Mouse (Mus musculus): ENCODE data around the gene Mrgpre. TPM values are rescaled to one million over a fixed set of nuclear protein-coding genes. Genes with fewer than 3 reads are reported as not detected.
A peak's percentile ranks its signal among the peaks of the same experiment; 100 is the strongest.

Gene Mrgpre
- polyA plus RNA-seq, 1 experiment from 2014 or later: 3.0 TPM

GRCm38 (mm10) chr7:143769461-143769860, 14.8 kb downstream of the Mrgpre start:
- ATAC-seq (ENCODE audit: insufficient number of reproducible peaks, low FRiP score): no peak
- Histone ChIP-seq H3K27me3 (replicated peaks) (peaks cover 40% of the 10 kb centered on the region), H3K36me3 (no peaks in the 10 kb centered on the region), H3K9ac (no peak overlapping the region), H3K4me1 (replicated peaks) (no peaks in the 10 kb centered on the region), H3K4me2 (no peak overlapping the region), H3K4me3 (no peak overlapping the region), H3K9me3 (replicated peaks) (no peaks in the 10 kb centered on the region), H3K27ac (ENCODE audit: poor library complexity, severe bottlenecking) (no peak overlapping the region)
- 50% methylated on average over 1 of the region's 1 CpGs for WGBS

- Histone ChIP-seq H3K9me3 (replicated peaks) (no peaks in the 10 kb centered on the region), H3K4me2 (no peak overlapping the region), H3K27me3 (replicated peaks) (peaks cover 45% of the 10 kb centered on the region), H3K4me3 (no peak overlapping the region), H3K9ac (no peak overlapping the region), H3K36me3 (no peaks in the 10 kb centered on the region), H3K27ac (ENCODE audit: poor library complexity, severe bottlenecking) (no peak overlapping the region), H3K4me1 (replicated peaks) (no peaks in the 10 kb centered on the region)
- no peak for ATAC-seq (ENCODE audit: insufficient number of reproducible peaks, low FRiP score)
- 59% methylated on average over 6 of the region's 6 CpGs for WGBS
Measured at GRCm38 (mm10) chr7:143768267-143768666, 16.0 kb downstream of the Mrgpre start.

DNA sequence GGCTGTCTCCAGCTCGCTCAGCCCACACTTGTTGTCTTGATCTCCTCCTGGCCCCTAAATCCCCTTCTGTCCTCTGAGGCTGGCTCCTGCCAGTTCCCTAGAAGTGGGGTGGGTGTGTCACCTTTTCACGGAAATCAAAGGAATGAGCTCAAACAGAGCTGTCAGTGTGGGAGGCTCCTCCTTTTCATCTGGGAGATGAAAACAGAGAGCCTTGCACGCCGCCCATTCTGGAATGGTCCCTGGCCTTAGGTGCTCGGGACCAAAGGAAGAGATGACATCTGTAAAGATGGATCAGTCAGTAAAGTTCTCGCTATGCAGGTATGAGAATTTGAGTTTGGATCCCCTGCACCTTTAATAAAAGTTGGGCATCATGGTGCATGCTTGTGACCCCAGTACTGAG, 17.4 kb downstream of the Mrgpre start, which contains the start of gene Mrgprg:
Gene Mrgprg, minus strand, starts transcription at position 101 of the 400 bp plus-strand sequence.
- H3K27me3 ChIP-seq (replicated peaks): peaks cover 54% of the 10 kb centered on the region
- 56% methylated on average over 6 of the region's 6 CpGs for WGBS
- ATAC-seq (ENCODE audit: insufficient number of reproducible peaks, low FRiP score): no peak

GRCm38 (mm10) chr7:143764876-143765530, 19.3 kb downstream of the Mrgpre start:
- peaks cover 54% of the 10 kb centered on the region for H3K27me3 ChIP-seq (replicated peaks)
- H3K27ac ChIP-seq (ENCODE audit: poor library complexity, severe bottlenecking): no peak overlapping the region
- no peak overlapping the region for H3K4me3 ChIP-seq
- H3K4me2 ChIP-seq: no peak overlapping the region
- 71% methylated on average over 19 of the region's 19 CpGs for WGBS
- ATAC-seq (ENCODE audit: insufficient number of reproducible peaks, low FRiP score): no peak
- no peak overlapping the region for H3K9ac ChIP-seq
- no peaks in the 10 kb centered on the region for H3K4me1 ChIP-seq (replicated peaks)
- no peaks in the 10 kb centered on the region for H3K36me3 ChIP-seq
- no peaks in the 10 kb centered on the region for H3K9me3 ChIP-seq (replicated peaks)

More for the DNA sequence above, 17.4 kb downstream of the Mrgpre start, which contains the start of gene Mrgprg:
- H3K4me2 ChIP-seq: no peak within 1 kb of the TSS
- no peak within 1 kb of the TSS for H3K27ac ChIP-seq (ENCODE audit: poor library complexity, severe bottlenecking)
- H3K9ac ChIP-seq: no peak within 1 kb of the TSS
- H3K4me1 ChIP-seq (replicated peaks): no peaks in the 10 kb centered on the region
- no peak within 1 kb of the TSS for H3K4me3 ChIP-seq
- no peaks in the 10 kb centered on the region for H3K9me3 ChIP-seq (replicated peaks)
- no peaks in the 10 kb centered on the region for H3K36me3 ChIP-seq

DNA sequence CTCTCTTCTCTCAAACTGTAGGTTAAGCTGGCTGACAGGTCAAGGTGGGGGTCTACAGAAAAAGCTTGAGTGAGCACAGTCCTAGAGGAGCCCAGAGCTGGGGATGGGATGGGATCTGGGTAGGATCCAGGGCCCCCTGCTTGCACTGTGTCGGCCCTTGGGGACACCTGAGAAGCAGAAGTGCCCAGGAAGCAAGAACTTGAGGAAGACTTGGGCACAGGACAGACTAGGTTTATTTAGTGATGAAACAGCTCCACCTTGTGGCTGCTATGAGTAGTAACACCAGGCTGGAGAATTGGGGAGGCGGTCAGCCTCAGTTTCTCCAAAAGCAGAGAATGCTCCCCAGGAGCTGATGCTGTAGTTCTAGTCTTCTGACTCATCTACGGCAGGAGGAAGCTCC, 20.5 kb downstream of the Mrgpre start:
- no peaks in the 10 kb centered on the region for H3K9me3 ChIP-seq (replicated peaks)
- ATAC-seq (ENCODE audit: insufficient number of reproducible peaks, low FRiP score): no peak
- H3K4me2 ChIP-seq: no peak overlapping the region
- no peaks in the 10 kb centered on the region for H3K4me1 ChIP-seq (replicated peaks)
- H3K36me3 ChIP-seq: no peaks in the 10 kb centered on the region
- 14% methylated on average over 3 of the region's 3 CpGs for WGBS
- no peak overlapping the region for H3K9ac ChIP-seq
- peaks cover 54% of the 10 kb centered on the region for H3K27me3 ChIP-seq (replicated peaks)
- H3K27ac ChIP-seq (ENCODE audit: poor library complexity, severe bottlenecking): no peak overlapping the region
- H3K4me3 ChIP-seq: no peak overlapping the region

GRCm38 (mm10) chr7:143758956-143759355, 25.3 kb downstream of the Mrgpre start:
- peaks cover 15% of the 10 kb centered on the region for H3K4me1 ChIP-seq (replicated peaks)
- H3K27me3 ChIP-seq (replicated peaks): peaks cover 51% of the 10 kb centered on the region
- WGBS: 59% methylated on average over 3 of the region's 3 CpGs

GRCm38 (mm10) chr7:143757696-143758095, 26.6 kb downstream of the Mrgpre start:
- no peak for ATAC-seq (ENCODE audit: insufficient number of reproducible peaks, low FRiP score)
- no peak overlapping the region for H3K27ac ChIP-seq (ENCODE audit: poor library complexity, severe bottlenecking)
- 58% methylated on average over 3 of the region's 3 CpGs for WGBS
- H3K4me1 ChIP-seq (replicated peaks): peaks cover 15% of the 10 kb centered on the region
- H3K4me2 ChIP-seq: peak overlapping the region; percentile 68; the same call in 1 of the 2 replicates
- peaks cover 50% of the 10 kb centered on the region for H3K27me3 ChIP-seq (replicated peaks)
- no peak overlapping the region for H3K4me3 ChIP-seq
- H3K9me3 ChIP-seq (replicated peaks): no peaks in the 10 kb centered on the region
- no peak overlapping the region for H3K9ac ChIP-seq
- no peaks in the 10 kb centered on the region for H3K36me3 ChIP-seq

More at GRCm38 (mm10) chr7:143758956-143759355, 25.3 kb downstream of the Mrgpre start:
- Histone ChIP-seq H3K4me3 (no peak overlapping the region), H3K36me3 (no peaks in the 10 kb centered on the region), H3K27ac (ENCODE audit: poor library complexity, severe bottlenecking) (no peak overlapping the region), H3K9ac (no peak overlapping the region), H3K4me2 (no peak overlapping the region), H3K9me3 (replicated peaks) (no peaks in the 10 kb centered on the region)
- no peak for ATAC-seq (ENCODE audit: insufficient number of reproducible peaks, low FRiP score)

- Histone ChIP-seq H3K4me2 (peak overlapping the region; percentile 68), H3K27me3 (replicated peaks) (peaks cover 43% of the 10 kb centered on the region)
- 3% methylated on average over 15 of the region's 15 CpGs for WGBS
Measured at GRCm38 (mm10) chr7:143757027-143757390, 27.3 kb downstream of the Mrgpre start.

DNA sequence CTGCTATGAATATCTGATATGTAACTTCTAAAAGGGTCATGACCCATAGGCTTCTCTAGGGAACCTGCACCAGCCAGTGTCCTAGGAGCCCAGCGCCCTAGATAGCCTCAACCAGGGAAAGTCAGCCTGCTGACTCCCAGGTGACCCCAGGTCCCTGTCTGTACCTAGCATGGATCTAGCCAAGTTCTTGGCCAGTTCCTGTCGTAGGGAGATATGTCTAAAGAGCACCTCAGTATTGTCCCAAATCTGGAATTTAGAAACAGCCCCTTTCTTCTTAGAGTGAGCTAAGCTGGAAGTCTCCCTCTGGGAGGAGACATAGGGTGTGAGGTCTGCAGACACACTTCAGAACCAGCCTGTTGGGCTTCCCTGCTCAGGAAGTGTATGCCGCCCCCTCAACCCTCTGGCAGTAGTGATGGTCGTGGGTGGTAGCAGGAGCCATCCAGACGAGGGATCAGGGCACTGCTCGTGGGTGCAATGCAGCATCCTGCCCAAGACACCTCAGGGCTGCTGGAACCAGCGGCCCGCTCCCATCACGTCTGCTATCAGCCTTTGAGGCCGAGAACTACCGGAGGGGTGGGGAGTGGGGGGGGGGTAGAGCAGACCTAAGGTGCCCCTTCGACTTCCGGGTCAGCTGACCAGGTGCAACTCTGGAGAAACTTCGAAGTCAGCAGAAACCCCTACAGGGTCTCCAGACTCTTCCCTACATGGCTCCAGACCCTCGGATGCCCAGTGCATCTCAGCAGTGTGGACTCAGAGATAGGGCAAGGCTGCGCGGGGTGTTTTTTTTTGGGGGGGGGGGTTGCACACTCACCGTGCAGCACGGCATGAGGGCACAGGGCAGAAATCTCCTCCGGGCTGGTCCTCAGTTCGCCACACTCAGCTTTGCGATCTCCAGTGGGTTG, 27.9 kb downstream of the Mrgpre start, which contains the start of gene Osbpl5:
Gene Osbpl5, minus strand, starts transcription at position 861 of the 902 bp plus-strand sequence.
- peak within 1 kb of the TSS; percentile 24; the same call in 1 of the 2 replicates for H3K9ac ChIP-seq
- no peaks in the 10 kb centered on the region for H3K9me3 ChIP-seq (replicated peaks)
- 23% methylated on average over 22 of the region's 22 CpGs for WGBS
- ATAC-seq (ENCODE audit: insufficient number of reproducible peaks, low FRiP score): peak; percentile 15
- peak within 1 kb of the TSS; percentile 35 for H3K4me3 ChIP-seq
- H3K27ac ChIP-seq (ENCODE audit: poor library complexity, severe bottlenecking): no peak within 1 kb of the TSS
- peak within 1 kb of the TSS; percentile 68 for H3K4me2 ChIP-seq
- no peaks in the 10 kb centered on the region for H3K36me3 ChIP-seq
- peaks cover 28% of the 10 kb centered on the region for H3K4me1 ChIP-seq (replicated peaks)
- H3K27me3 ChIP-seq (replicated peaks): peaks cover 43% of the 10 kb centered on the region

More at GRCm38 (mm10) chr7:143757027-143757390, 27.3 kb downstream of the Mrgpre start:
- no peaks in the 10 kb centered on the region for H3K9me3 ChIP-seq (replicated peaks)
- peak; percentile 75 for ATAC-seq (ENCODE audit: insufficient number of reproducible peaks, low FRiP score)
- H3K27ac ChIP-seq (ENCODE audit: poor library complexity, severe bottlenecking): no peak overlapping the region
- H3K4me3 ChIP-seq: peak overlapping the region; percentile 35
- H3K36me3 ChIP-seq: no peaks in the 10 kb centered on the region
- peaks cover 22% of the 10 kb centered on the region for H3K4me1 ChIP-seq (replicated peaks)
- 0 out of 2 replicates have a peak overlapping the region, but pooled peaks have one; percentile 19 for H3K9ac ChIP-seq

DNA sequence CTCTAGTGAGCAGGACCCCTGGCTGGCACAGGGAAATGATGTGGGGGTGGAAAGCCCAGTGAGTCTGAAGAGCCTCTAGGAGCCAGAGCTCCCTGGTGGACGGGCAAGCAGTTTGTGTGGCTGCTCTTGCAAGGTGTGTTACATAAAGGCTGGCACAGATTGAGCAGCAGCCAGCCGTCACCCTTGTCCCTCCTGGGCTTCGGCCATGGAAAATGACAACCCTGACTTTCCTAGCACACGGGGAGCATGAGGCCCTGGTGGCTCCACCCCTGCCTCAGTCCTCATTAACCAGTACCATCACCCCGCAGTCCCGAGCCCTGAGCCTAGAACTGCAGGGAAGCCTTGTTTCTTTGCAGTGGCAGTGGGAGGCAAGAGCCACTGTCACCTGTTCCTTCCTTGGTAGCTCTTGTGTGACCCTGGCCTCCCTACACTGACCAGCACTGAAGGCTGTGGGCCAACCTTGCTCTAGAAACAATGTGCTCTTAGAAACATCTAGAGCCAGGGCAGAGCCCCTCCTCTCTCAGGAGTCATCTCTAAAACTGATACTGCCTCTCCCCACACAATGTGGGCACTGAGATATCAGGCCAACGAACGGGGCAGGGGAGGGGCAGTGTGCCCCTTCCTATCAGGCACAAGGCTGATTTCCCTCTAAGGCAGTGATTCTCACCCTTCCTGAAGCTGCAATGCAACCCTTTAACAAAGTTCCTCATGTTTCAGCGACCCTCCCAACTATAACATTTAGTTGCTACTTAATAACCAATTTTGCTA, 28.8 kb downstream of the Mrgpre start:
- Histone ChIP-seq H3K4me3 (no peak overlapping the region), H3K9ac (no peak overlapping the region), H3K4me1 (replicated peaks) (peaks cover 28% of the 10 kb centered on the region), H3K36me3 (no peaks in the 10 kb centered on the region), H3K27me3 (replicated peaks) (peaks cover 46% of the 10 kb centered on the region), H3K9me3 (replicated peaks) (no peaks in the 10 kb centered on the region), H3K27ac (ENCODE audit: poor library complexity, severe bottlenecking) (no peak overlapping the region), H3K4me2 (no peak overlapping the region)
- ATAC-seq (ENCODE audit: insufficient number of reproducible peaks, low FRiP score): no peak
- 56% methylated on average over 9 of the region's 9 CpGs for WGBS

All from heart, embryonic 12.5 days (tissue).